Mouse (Mus musculus) heart, embryonic 10.5 days (tissue): Measurements from ENCODE around the gene Dmkn. TPM values are rescaled to one million over a fixed set of nuclear protein-coding genes. Genes with fewer than 3 reads are reported as not detected.

Source experiments
- polyA plus RNA-seq: library from polyadenylated mRNA; unstranded; fragments of >200 nt; fragmentation: Nextera tagmentation; extraction: Ambion mirVana; gene quantifications from 2 replicates; pipeline ENCODE4 v1.2.1, GENCODE M21; 2016

Dmkn gene
- polyA plus RNA-seq, 1 experiment from 2014 or later = 0.39 TPM

Other genes with a start within 250 kb of the Dmkn start
- 8.5 and 9.0 TPM in 2 replicates for gene Arhgap33, start 228.7 kb upstream of the Dmkn start, polyA plus RNA-seq
- 4.2 and 8.3 TPM in 2 replicates for gene Hspb6, start 211.6 kb upstream of the Dmkn start, polyA plus RNA-seq
- 8.8 and 13.0 TPM in 2 replicates for gene Proser3, start 211.5 kb upstream of the Dmkn start, polyA plus RNA-seq
- gene Lin37, start 203.9 kb upstream of the Dmkn start, polyA plus RNA-seq = 31.5 and 35.6 TPM in 2 replicates
- gene U2af1l4, start 200.5 kb upstream of the Dmkn start, polyA plus RNA-seq = 87.8 and 90.4 TPM in 2 replicates
- 9.9 and 12.3 TPM in 2 replicates for gene Gm49396, start 200.4 kb upstream of the Dmkn start, polyA plus RNA-seq
- 112 and 124 TPM in 2 replicates for gene Psenen, start 200.1 kb upstream of the Dmkn start, polyA plus RNA-seq
- gene Igflr1, start 198.3 kb upstream of the Dmkn start, polyA plus RNA-seq = 2.6 and 4.1 TPM in 2 replicates
- 5.6 and 8.3 TPM in 2 replicates for gene Kmt2b, start 175.0 kb upstream of the Dmkn start, polyA plus RNA-seq
- gene Zbtb32, start 164.8 kb upstream of the Dmkn start, polyA plus RNA-seq = 0.19 and 0.27 TPM in 2 replicates
- gene Upk1a, start 150.9 kb upstream of the Dmkn start, polyA plus RNA-seq = 1.8 and 2.7 TPM in 2 replicates
- 1,107 and 1,574 TPM in 2 replicates for gene Cox6b1, start 137.6 kb upstream of the Dmkn start, polyA plus RNA-seq
- 5.5 and 5.9 TPM in 2 replicates for gene Etv2, start 127.9 kb upstream of the Dmkn start, polyA plus RNA-seq
- 111 and 130 TPM in 2 replicates for gene Rbm42, start 113.4 kb upstream of the Dmkn start, polyA plus RNA-seq
- 51.3 and 59.8 TPM in 2 replicates for gene Haus5, start 98.8 kb upstream of the Dmkn start, polyA plus RNA-seq
- not detected in 2 replicates for gene Pmis2, start 92.2 kb upstream of the Dmkn start, polyA plus RNA-seq
- gene 2200002J24Rik, start 64.8 kb upstream of the Dmkn start, polyA plus RNA-seq = 0.48 and 1.1 TPM in 2 replicates
- gene Atp4a, start 51.5 kb upstream of the Dmkn start, polyA plus RNA-seq = 1.1 and 1.5 TPM in 2 replicates
- 183 and 189 TPM in 2 replicates for gene Tmem147, start 34.2 kb upstream of the Dmkn start, polyA plus RNA-seq
- gene Gapdhs, start 20.1 kb upstream of the Dmkn start, polyA plus RNA-seq = 0.23 and 0.48 TPM in 2 replicates
- 0.84 and 1.1 TPM in 2 replicates for gene Sbsn, start 12.3 kb upstream of the Dmkn start, polyA plus RNA-seq
- gene Krtdap, start 24.1 kb downstream of the Dmkn start, polyA plus RNA-seq = not detected in 2 replicates
- gene Ffar2, start 60.0 kb downstream of the Dmkn start, polyA plus RNA-seq = 0.20 TPM in 1 of 2 replicates, not detected in the other
- gene Ffar3, start 92.4 kb downstream of the Dmkn start, polyA plus RNA-seq = 0.10 and 0.17 TPM in 2 replicates
- gene Ffar1, start 97.8 kb downstream of the Dmkn start, polyA plus RNA-seq = not detected in 2 replicates
- not detected in 2 replicates for gene Cd22, start 116.6 kb downstream of the Dmkn start, polyA plus RNA-seq
- 0.30 and 0.38 TPM in 2 replicates for gene Mag, start 151.1 kb downstream of the Dmkn start, polyA plus RNA-seq
- not detected in 2 replicates for gene Hamp2, start 160.9 kb downstream of the Dmkn start, polyA plus RNA-seq
- gene Hamp, start 180.3 kb downstream of the Dmkn start, polyA plus RNA-seq = not detected in 2 replicates
- 15.0 and 26.9 TPM in 2 replicates for gene Usf2, start 193.0 kb downstream of the Dmkn start, polyA plus RNA-seq
- gene Lsr, start 209.7 kb downstream of the Dmkn start, polyA plus RNA-seq = 16.6 and 40.3 TPM in 2 replicates
- gene Fam187b, start 210.0 kb downstream of the Dmkn start, polyA plus RNA-seq = 1.2 and 2.5 TPM in 2 replicates